Mouse (Mus musculus): ENCODE measurements around the gene Akt1.

The Akt1 gene

GRCm38 (mm10) chr12:112688458-112688857 is 13.8 kb upstream of the Akt1 start:
- peak; percentile 85 for DNase-seq (ENCODE audit: low read depth)

DNA sequence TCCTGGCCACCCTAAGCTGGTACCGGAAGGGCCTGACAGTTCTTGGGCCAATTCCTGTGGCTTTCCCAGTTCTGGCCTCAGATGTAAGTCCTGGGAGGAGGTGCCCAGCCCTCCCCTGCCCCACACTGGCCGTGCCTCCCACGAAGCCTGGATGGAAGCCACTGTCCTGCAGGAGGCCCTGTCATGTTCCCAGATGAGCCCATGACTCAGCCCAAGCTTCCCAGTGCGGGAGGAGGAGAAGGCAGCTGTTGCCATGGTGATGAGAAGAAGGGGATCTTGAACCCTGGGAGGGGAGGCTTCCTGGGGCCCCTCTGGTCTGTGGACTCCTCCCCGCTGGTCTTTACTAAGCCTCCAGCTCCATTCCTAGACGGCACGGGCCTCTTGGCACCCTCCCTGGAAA is 8.7 kb upstream of the Akt1 start:
- no peak for DNase-seq (ENCODE audit: low read depth)

DNA sequence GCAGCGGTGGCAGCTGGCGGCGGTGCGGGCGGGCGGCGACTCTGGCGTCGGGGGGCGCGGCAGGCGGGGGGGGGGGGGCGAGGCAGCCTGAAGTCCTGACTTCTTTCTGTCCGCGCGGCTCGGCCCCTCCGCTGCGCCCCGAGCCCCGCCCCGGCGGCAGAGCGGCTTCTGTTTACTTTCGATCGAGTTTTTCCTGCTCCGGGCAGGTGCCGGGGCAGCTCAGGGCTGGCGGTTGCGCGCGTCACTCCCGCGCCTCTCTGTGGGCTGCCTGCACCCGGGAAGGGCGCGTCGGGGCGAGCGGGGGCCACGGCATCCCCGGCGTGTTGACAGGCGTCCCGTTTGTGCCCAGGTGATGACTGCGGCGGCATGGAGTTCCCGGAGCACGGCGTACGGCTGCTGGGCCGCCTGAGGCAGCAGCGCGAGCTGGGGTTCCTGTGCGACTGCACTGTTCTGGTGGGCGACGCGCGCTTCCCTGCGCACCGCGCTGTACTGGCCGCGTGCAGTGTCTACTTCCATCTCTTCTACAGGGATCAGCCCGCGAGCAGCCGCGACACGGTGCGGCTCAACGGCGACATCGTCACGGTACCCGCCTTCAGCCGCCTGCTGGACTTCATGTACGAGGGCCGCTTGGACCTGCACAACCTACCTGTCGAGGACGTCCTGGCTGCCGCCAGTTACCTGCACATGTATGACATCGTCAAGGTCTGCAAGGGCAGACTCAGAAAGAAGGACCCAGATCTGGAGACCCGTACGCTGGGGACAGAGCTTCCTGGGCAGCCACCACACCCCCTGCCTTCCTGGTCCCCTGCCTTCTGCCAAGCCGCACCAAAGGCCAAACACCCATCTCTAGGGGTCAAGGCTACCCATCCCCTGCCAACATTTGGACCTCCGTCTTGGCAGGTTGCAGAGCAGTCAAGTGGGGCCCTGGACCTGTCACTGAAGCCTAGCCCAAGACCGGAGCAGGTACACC is 4.6 kb upstream of the Akt1 start:
- DNase-seq (ENCODE audit: low read depth) = peak; percentile 48

GRCm38 (mm10) chr12:112678555-112679026 is 3.9 kb upstream of the Akt1 start, which contains the start of gene Zbtb42:
Zbtb42 (plus strand) TSS chr12:112678828.
- peak; percentile 69 for DNase-seq (ENCODE audit: low read depth)

DNA sequence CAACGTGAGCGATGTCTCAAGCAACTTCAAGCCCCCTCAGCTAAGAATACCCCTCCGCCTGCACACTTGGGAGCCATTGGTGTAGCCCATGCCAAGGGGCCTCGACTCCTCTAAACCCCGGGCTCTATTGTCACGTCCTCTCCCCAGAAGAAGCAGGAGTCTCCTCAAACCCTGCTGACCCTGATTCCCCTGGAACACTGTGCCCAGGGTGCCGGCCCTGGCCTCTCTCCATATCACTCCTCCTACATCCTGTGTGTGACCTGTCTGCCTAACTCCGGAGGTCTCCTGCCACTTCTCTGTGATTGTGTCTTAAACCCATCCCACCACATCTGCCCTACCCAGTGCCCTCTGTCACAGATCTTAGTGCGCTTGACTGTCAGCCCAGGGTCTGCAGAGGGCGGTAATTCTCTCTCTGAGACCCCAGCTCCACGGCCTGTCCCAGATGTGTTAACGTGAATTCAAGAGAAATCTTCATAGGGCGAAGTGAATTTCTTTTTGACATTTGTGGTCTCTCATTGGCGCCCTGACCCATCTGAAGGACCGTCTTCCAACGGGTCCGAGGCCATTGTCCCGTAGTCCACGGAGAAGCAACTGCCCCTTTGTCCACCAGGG is 3.4 kb upstream of the Akt1 start:
- no peak for DNase-seq (ENCODE audit: low read depth)

GRCm38 (mm10) chr12:112677076-112677475 is 2.4 kb upstream of the Akt1 start:
- DNase-seq (ENCODE audit: low read depth) = no peak

- DNase-seq (ENCODE audit: low read depth) = peak; percentile 94
Observed at GRCm38 (mm10) chr12:112675245-112676035, 756 bp upstream of the Akt1 start.

GRCm38 (mm10) chr12:112673576-112674091 is 1.1 kb downstream of the Akt1 start:
- peak; percentile 41 for DNase-seq (ENCODE audit: low read depth)

DNA sequence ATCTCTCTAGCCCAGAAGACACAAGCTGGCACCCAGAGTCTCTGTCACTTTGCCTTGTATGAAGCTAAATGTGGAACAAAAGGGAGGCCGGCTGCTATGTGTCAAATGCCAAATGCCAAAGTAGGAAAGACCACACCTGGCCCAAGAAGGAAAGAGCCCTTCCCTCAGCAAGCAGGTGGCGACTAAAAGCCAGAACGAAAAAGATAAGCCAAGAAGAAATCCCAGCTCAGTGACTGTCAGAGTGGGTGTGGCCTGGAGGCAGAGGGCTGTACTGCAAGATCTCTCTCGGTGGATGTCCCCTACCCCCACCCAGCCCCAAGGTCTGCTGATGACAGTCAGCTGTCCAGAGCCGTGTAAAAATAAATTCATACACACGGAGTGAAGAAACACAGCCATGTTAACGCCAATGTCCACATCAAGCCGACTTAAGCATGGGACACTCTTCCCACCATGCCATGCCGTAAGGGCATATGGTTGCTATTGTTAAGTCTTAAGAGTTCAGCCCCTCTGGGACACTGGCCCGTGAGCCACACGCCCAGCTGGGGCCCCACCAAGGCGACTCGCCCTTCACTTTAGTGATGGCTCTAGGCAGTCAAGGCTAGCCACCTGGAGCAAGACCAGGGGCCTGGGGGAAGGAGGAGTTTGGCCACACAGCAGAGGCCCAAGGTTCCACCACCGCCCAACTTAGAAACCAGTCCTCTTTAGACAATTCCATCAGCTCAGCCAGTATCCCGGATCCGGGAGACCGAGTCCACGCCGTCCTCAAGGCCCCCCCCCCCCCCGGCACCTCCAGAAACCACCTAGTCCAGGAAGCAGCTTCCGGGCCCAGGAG is 1.7 kb downstream of the Akt1 start:
- peak; percentile 64 for DNase-seq (ENCODE audit: low read depth)

- DNase-seq (ENCODE audit: low read depth) = no peak
Observed at GRCm38 (mm10) chr12:112671891-112672290, 2.8 kb downstream of the Akt1 start.

GRCm38 (mm10) chr12:112670718-112671393 is 3.8 kb downstream of the Akt1 start:
- DNase-seq (ENCODE audit: low read depth) = no peak

GRCm38 (mm10) chr12:112667619-112668297 is 6.9 kb downstream of the Akt1 start:
- DNase-seq (ENCODE audit: low read depth) = no peak

GRCm38 (mm10) chr12:112665881-112666544 is 8.7 kb downstream of the Akt1 start:
- no peak for DNase-seq (ENCODE audit: low read depth)

- peak; percentile 30 for DNase-seq (ENCODE audit: low read depth)
Observed at GRCm38 (mm10) chr12:112665445-112665844, 9.2 kb downstream of the Akt1 start.

DNA sequence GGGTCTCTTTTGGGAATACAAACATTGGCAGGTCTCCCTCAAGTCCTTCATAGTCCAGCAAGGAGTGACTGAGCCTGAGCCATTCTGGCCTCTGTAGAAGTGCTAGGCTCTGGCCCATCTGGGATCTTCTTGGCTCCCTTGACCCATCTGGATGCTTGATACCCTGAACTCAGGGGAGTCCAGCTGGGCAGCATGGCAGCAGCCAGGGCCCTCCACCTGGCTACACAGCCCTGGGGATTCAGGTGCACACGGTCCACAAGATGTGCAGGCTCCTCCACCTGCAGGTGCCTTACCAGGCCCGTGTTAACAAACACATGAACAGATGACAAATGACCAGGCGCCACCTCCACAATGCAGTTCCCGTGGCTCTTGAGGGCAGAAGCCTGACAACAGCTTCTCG is 10.0 kb downstream of the Akt1 start:
- no peak for DNase-seq (ENCODE audit: low read depth)

GRCm38 (mm10) chr12:112664124-112664523 is 10.6 kb downstream of the Akt1 start:
- DNase-seq (ENCODE audit: low read depth) = no peak

DNA sequence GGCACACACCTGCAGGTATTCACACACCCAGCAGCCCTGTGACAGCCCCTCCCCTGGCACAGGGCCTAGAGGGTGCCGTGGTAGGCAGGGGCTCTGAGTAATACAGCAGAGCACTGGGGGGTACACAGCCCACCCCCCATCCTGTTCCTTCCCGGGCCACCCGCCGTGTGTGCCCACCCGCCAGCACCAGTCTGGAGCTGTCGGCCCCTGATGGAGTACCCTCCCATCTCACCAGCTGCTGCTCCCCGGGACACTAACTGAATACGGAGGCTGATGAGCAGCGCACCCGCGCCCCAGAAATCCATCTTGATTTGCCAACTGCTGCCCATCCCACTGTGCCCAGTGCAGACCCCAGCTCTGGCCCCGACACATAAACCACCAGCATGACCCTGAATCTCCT is 11.0 kb downstream of the Akt1 start:
- DNase-seq (ENCODE audit: low read depth) = no peak

- DNase-seq (ENCODE audit: low read depth) = no peak
Observed at GRCm38 (mm10) chr12:112663303-112663702, 11.4 kb downstream of the Akt1 start.

- no peak for DNase-seq (ENCODE audit: low read depth)
Observed at GRCm38 (mm10) chr12:112661851-112662250, 12.8 kb downstream of the Akt1 start.

DNA sequence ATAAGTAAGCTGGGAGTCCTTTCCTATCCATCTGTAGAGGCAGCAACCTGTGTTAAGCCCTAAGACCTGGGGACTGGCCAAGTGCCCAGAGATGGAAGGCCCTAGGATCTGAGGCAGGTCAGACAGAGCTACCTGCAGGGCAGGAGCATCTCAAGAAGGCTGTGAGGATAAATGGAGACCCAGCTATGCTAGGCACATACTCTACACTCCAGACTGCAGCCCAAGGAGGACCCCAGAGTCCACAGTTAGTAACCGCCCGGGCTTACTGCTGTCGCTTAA is 13.4 kb downstream of the Akt1 start:
- no peak for DNase-seq (ENCODE audit: low read depth)

All from 416B (cell line).